Mouse (Mus musculus) heart, embryonic 10.5 days (tissue): ENCODE measurements at regions not wholly inside any gene's neighbourhood (a gene's known extent, or its start where the extent isn't known, plus 50 kb on each side); places are given as distances from the start of the nearest gene placed in this dataset.

Experiments used
- DNase-seq: peaks from one replicate; pipeline ENCODE4 v3.0.0-alpha.2; 2017; ENCODE audit warnings: low spot score
- H3K27ac ChIP-seq: fragments of 300-500 bp; sonication (generic); 2 replicates; pipeline ENCODE4 v1.5.1; 2016; ENCODE audit warnings: mild to moderate bottlenecking
- H3K27me3 ChIP-seq: fragments of 300-500 bp; sonication (generic); 2 replicates; pipeline ENCODE4 v1.6.1; 2016; ENCODE audit warnings: mild to moderate bottlenecking; ENCODE audit not compliant: poor library complexity, insufficient read depth, severe bottlenecking
- H3K36me3 ChIP-seq: fragments of 300-500 bp; sonication (generic); 2 replicates; pipeline ENCODE4 v1.6.1; 2016; ENCODE audit warnings: mild to moderate bottlenecking, moderate library complexity
- H3K4me1 ChIP-seq: fragments of 300-500 bp; sonication (generic); 2 replicates; pipeline ENCODE4 v1.6.1; 2016; ENCODE audit warnings: mild to moderate bottlenecking
- H3K4me3 ChIP-seq: fragments of 300-500 bp; sonication (generic); 2 replicates; pipeline ENCODE4 v1.5.1; 2016; ENCODE audit warnings: mild to moderate bottlenecking, moderate library complexity
- H3K9me3 ChIP-seq: fragments of 300-500 bp; sonication (generic); 2 replicates; pipeline ENCODE4 v1.6.1; 2016; ENCODE audit warnings: mild to moderate bottlenecking, moderate library complexity
- WGBS: fragments of 180-500 bp; shearing (Covaris S2); methylation state at CpG from one replicate; pipeline ENCODE4 v1.1.7; 2016; 5-methylcytosine and 5-hydroxymethylcytosine counted together

- no peak overlapping the region for H3K4me3 ChIP-seq
- WGBS = 83% methylated on average over 3 of the region's 3 CpGs
- DNase-seq = peak; percentile 72
- no peaks in the 10 kb centered on the region for H3K4me1 ChIP-seq
- H3K9me3 ChIP-seq = no peaks in the 10 kb centered on the region
- H3K27me3 ChIP-seq = no peaks in the 10 kb centered on the region
- no peak overlapping the region for H3K27ac ChIP-seq
- no peaks in the 10 kb centered on the region for H3K36me3 ChIP-seq
Observed at GRCm38 (mm10) chr13:80066377-80066776, 816.8 kb upstream of the Arrdc3 start.
